Mouse (Mus musculus) kidney, embryonic 16.5 days (tissue): ENCODE results near the gene Rc3h2. TPM values are rescaled to one million over a fixed set of nuclear protein-coding genes. Genes with fewer than 3 reads are reported as not detected.

Experiments used
- ATAC-seq: fragments of 200-750 bp; cut with Nextera tagmentation; 2 replicates; pipeline ENCODE4 v1.8.0; 2017; ENCODE audit warnings: moderate TSS enrichment; ENCODE audit not compliant: low FRiP score, low TSS enrichment
- H3K27ac ChIP-seq: fragments of 300-500 bp; sonication (generic); 2 replicates; pipeline ENCODE4 v1.5.1; 2014; ENCODE audit warnings: low read length
- H3K27me3 ChIP-seq: fragments of 300-500 bp; sonication (generic); 2 replicates; pipeline ENCODE4 v1.6.1; 2014; ENCODE audit warnings: low read length, control low read depth, mixed read lengths; ENCODE audit not compliant: insufficient read depth
- H3K36me3 ChIP-seq: fragments of 300-500 bp; sonication (generic); 2 replicates; pipeline ENCODE4 v1.6.1; 2014; ENCODE audit warnings: low read length, control low read depth, mixed read lengths; ENCODE audit not compliant: insufficient read depth
- H3K4me1 ChIP-seq: fragments of 300-500 bp; sonication (generic); 2 replicates; pipeline ENCODE4 v1.6.1; 2014; ENCODE audit warnings: low read length, control low read depth, mixed read lengths; ENCODE audit not compliant: insufficient read depth
- H3K4me2 ChIP-seq: fragments of 300-500 bp; sonication (generic); replicated peaks from 2 replicates; pipeline ENCODE4 v1.6.1; 2014; ENCODE audit warnings: low read depth, low read length
- H3K4me3 ChIP-seq: fragments of 300-500 bp; sonication (generic); 2 replicates; pipeline ENCODE4 v1.5.1; 2014; ENCODE audit warnings: mild to moderate bottlenecking, low read length
- H3K9ac ChIP-seq: fragments of 300-500 bp; sonication (generic); replicated peaks from 2 replicates; pipeline ENCODE4 v1.6.1; 2014; ENCODE audit warnings: low read length
- H3K9me3 ChIP-seq: fragments of 300-500 bp; sonication (generic); 2 replicates; pipeline ENCODE4 v1.6.1; 2016; ENCODE audit warnings: low read length, control low read depth
- WGBS: fragments of 180-500 bp; shearing (Covaris S2); extraction: QIAGEN DNeasy Blood & Tissue Kit; methylation state at CpG from one replicate; pipeline ENCODE4 v1.1.7; 2014; 5-methylcytosine and 5-hydroxymethylcytosine counted together
- polyA plus RNA-seq: library from polyadenylated mRNA; unstranded; fragments of >200 nt; fragmentation: Nextera tagmentation; extraction: Ambion mirVana; gene quantifications from 2 replicates; pipeline ENCODE4 v1.2.1, GENCODE M21; 2015

Gene Rc3h2
- polyA plus RNA-seq, 1 experiment from 2014 or later, result 10.6 TPM

- peaks cover 8% of the 10 kb centered on the region; the same call in 1 of the 2 replicates for H3K4me1 ChIP-seq
- no peak for ATAC-seq
- H3K36me3 ChIP-seq, result peaks cover 3% of the 10 kb centered on the region
- no peak overlapping the region for H3K4me3 ChIP-seq
- H3K9ac ChIP-seq, result no peak overlapping the region
- H3K27ac ChIP-seq, result no peak overlapping the region
- 54% methylated on average over 3 of the region's 3 CpGs for WGBS
- H3K4me2 ChIP-seq, result no peak overlapping the region
- no peaks in the 10 kb centered on the region for H3K27me3 ChIP-seq
- H3K9me3 ChIP-seq, result no peaks in the 10 kb centered on the region
Measured at GRCm38 (mm10) chr2:37423671-37424070, 968 bp upstream of the Rc3h2 start.

- Histone ChIP-seq H3K9me3 (no peaks in the 10 kb centered on the region), H3K36me3 (no peaks in the 10 kb centered on the region), H3K27me3 (no peaks in the 10 kb centered on the region), H3K4me3 (peak overlapping the region; percentile 96), H3K4me2 (peak overlapping the region; percentile 74), H3K9ac (peak overlapping the region; percentile 96), H3K4me1 (peaks cover 8% of the 10 kb centered on the region; the same call in 1 of the 2 replicates), H3K27ac (peak overlapping the region; percentile 97)
- no peak for ATAC-seq
- WGBS, result 3% methylated on average over 3 of the region's 3 CpGs
Measured at GRCm38 (mm10) chr2:37421903-37422302, 800 bp downstream of the Rc3h2 start.

GRCm38 (mm10) chr2:37395539-37395938 lies 27.2 kb downstream of the Rc3h2 start:
- H3K9me3 ChIP-seq, result no peaks in the 10 kb centered on the region
- no peak for ATAC-seq
- H3K4me3 ChIP-seq, result no peak overlapping the region
- no peak overlapping the region for H3K9ac ChIP-seq
- no peak overlapping the region for H3K27ac ChIP-seq
- H3K4me1 ChIP-seq, result no peaks in the 10 kb centered on the region
- WGBS, result 88% methylated on average over 1 of the region's 1 CpGs
- H3K27me3 ChIP-seq, result no peaks in the 10 kb centered on the region
- H3K4me2 ChIP-seq, result no peak overlapping the region
- H3K36me3 ChIP-seq, result peaks cover 28% of the 10 kb centered on the region

DNA sequence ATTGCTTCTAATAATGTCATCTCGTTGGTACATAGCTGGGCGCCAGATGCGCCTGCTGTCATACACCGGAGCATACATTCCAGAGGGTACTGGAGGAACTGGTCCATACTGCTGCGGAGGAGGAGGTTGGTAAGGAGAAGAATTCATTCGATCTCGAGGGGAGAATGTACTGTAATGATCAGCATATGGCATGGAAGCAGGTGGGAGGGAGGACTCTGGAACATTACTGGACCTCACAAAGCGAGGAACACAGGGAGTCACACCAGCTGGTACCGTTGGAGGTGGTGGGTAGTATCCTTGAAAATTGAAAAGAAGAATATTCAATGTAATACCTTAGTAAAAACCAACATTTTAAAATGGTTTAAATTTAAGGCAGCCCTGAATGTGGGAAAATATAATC lies 39.8 kb downstream of the Rc3h2 start:
- no peak for ATAC-seq
- H3K27ac ChIP-seq, result no peak overlapping the region

GRCm38 (mm10) chr2:37380189-37380588 lies 42.5 kb downstream of the Rc3h2 start:
- H3K4me1 ChIP-seq, result no peaks in the 10 kb centered on the region
- H3K27me3 ChIP-seq, result no peaks in the 10 kb centered on the region
- H3K4me3 ChIP-seq, result no peak overlapping the region
- WGBS, result 68% methylated on average over 2 of the region's 2 CpGs
- H3K4me2 ChIP-seq, result no peak overlapping the region
- H3K9me3 ChIP-seq, result no peaks in the 10 kb centered on the region
- H3K27ac ChIP-seq, result no peak overlapping the region
- 0 out of 2 replicates have a peak, but pooled peaks have one; percentile 59 for ATAC-seq
- peaks cover 38% of the 10 kb centered on the region for H3K36me3 ChIP-seq
- no peak overlapping the region for H3K9ac ChIP-seq

More for the DNA sequence above, 39.8 kb downstream of the Rc3h2 start:
- H3K4me1 ChIP-seq, result no peaks in the 10 kb centered on the region
- 91% methylated on average over 9 of the region's 9 CpGs for WGBS
- no peaks in the 10 kb centered on the region for H3K27me3 ChIP-seq
- H3K36me3 ChIP-seq, result peaks cover 32% of the 10 kb centered on the region
- H3K9ac ChIP-seq, result no peak overlapping the region
- no peaks in the 10 kb centered on the region for H3K9me3 ChIP-seq
- H3K4me2 ChIP-seq, result no peak overlapping the region
- H3K4me3 ChIP-seq, result no peak overlapping the region

DNA sequence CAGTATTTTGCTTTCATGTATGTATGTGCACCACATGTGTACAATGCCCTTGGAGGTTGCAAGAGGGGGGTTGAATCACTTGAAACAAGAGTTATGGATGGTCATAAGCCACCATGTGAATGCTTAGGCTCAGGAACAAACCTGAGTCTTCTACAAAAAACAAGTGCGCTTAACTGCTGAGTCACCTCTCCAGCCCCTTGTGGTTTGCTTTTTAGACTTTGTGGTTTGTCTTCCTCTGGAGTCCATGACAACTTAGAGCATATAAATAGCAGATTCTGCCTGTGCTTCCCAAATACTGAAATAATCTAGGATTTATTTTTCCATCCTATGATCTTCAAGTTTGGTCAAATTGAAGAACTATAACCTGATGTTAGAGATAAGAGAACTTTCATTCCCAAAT lies 46.7 kb downstream of the Rc3h2 start:
- H3K36me3 ChIP-seq, result peaks cover 26% of the 10 kb centered on the region
- no peaks in the 10 kb centered on the region for H3K27me3 ChIP-seq
- H3K27ac ChIP-seq, result no peak overlapping the region
- H3K9me3 ChIP-seq, result no peaks in the 10 kb centered on the region
- no peak overlapping the region for H3K4me3 ChIP-seq
- no peak overlapping the region for H3K9ac ChIP-seq
- no peak for ATAC-seq
- H3K4me1 ChIP-seq, result no peaks in the 10 kb centered on the region
- 91% methylated on average over 1 of the region's 1 CpGs for WGBS
- no peak overlapping the region for H3K4me2 ChIP-seq

- ATAC-seq, result no peak
- WGBS, result 79% methylated on average over 2 of the region's 2 CpGs
- H3K9me3 ChIP-seq, result no peaks in the 10 kb centered on the region
- H3K4me3 ChIP-seq, result no peak overlapping the region
- no peaks in the 10 kb centered on the region for H3K4me1 ChIP-seq
- no peak overlapping the region for H3K9ac ChIP-seq
- H3K27ac ChIP-seq, result no peak overlapping the region
- H3K27me3 ChIP-seq, result no peaks in the 10 kb centered on the region
- no peak overlapping the region for H3K4me2 ChIP-seq
- H3K36me3 ChIP-seq, result peaks cover 11% of the 10 kb centered on the region
Measured at GRCm38 (mm10) chr2:37370651-37371050, 52.1 kb downstream of the Rc3h2 start.

DNA sequence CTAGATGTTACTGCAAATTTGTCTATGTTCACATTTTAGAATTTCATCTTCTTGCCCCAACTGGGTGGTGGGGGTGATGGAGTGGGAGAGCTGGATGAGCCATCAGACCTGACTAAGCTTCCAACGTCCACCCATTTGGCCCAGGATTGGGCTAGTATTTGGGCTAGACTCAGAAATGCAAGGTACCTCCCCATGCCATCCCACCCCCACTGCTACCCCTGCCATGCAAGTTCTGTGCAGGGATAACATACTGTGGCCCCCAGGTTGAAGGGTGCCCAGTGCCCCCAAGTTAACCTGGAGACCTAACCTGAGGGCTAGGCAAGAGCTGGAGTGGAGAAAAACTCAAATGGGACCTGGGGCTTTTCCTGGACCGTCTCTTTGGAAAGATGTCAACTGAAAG lies 62.8 kb downstream of the Rc3h2 start:
- ATAC-seq, result no peak
- H3K4me3 ChIP-seq, result no peak overlapping the region
- H3K4me1 ChIP-seq, result peaks cover 13% of the 10 kb centered on the region
- peaks cover 18% of the 10 kb centered on the region for H3K36me3 ChIP-seq
- H3K9me3 ChIP-seq, result no peaks in the 10 kb centered on the region
- H3K9ac ChIP-seq, result no peak overlapping the region
- WGBS, result 89% methylated on average over 2 of the region's 2 CpGs
- no peak overlapping the region for H3K27ac ChIP-seq
- H3K27me3 ChIP-seq, result no peaks in the 10 kb centered on the region
- H3K4me2 ChIP-seq, result peak overlapping the region; percentile 69

DNA sequence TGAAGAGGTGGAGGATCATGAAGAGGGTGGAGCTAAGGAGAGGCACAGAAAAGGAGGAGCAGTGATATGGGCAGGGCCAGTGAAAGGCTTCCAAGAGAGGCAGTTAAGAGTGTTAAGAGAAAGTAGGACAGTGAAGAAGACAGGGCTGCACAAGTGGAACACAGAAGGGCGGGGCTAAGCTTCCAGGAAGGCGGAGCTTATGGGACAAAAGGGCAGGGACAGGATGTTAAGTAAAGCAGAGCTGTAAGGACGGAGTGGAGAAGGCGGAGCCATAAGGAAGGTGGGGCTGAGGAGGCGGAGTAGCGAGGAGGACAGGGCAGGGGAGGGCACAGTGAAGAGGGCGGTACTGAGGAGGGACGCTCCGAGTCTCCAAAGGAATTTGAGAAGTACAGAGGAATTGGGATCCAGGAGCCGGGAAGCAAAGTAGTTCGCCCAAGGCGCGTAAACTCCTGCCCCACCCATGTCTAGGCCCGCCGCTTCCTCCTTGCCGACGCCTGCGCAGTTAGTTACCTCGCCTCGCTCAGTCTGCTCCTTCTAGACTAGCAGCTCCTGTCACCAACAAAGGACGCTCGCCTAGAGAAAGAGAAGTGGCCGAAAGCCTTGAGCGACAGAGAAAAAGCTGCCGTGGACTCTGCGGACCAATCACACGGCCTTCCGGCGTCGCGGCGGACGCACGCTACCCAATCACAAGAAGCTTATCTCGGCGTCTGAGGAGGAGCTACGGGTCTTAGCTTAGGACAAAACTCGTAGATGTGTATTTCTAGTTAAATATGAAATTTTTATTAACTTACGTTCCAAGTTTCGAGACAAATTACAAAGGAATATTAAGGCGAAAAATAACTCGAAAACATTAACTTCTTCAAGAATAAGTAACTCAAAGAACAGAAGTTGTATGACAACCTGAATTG lies 63.8 kb downstream of the Rc3h2 start, which contains the start of gene Pdcl:
Gene Pdcl (minus strand): TSS at position 700 of the 908 bp plus-strand sequence.
- Histone ChIP-seq H3K9ac (peak within 1 kb of the TSS; percentile 88), H3K4me3 (peak within 1 kb of the TSS; percentile 79), H3K27ac (peak within 1 kb of the TSS; percentile 100), H3K36me3 (peaks cover 26% of the 10 kb centered on the region), H3K9me3 (no peaks in the 10 kb centered on the region), H3K4me2 (peak within 1 kb of the TSS; percentile 69), H3K4me1 (peaks cover 13% of the 10 kb centered on the region), H3K27me3 (no peaks in the 10 kb centered on the region)
- peak; percentile 100 for ATAC-seq
- WGBS, result under 1% methylated on average over 42 of the region's 42 CpGs

GRCm38 (mm10) chr2:37355571-37355970 lies 67.1 kb downstream of the Rc3h2 start:
- Histone ChIP-seq H3K36me3 (peaks cover 55% of the 10 kb centered on the region), H3K4me1 (peaks cover 13% of the 10 kb centered on the region), H3K27ac (no peak overlapping the region), H3K4me3 (no peak overlapping the region), H3K9me3 (no peaks in the 10 kb centered on the region), H3K27me3 (no peaks in the 10 kb centered on the region), H3K4me2 (no peak overlapping the region), H3K9ac (no peak overlapping the region)
- WGBS, result 97% methylated on average over 5 of the region's 5 CpGs
- ATAC-seq, result no peak
